In genomic region chr7:128033616-128034015, GRCm38 (mm10) we compare ENCODE assay signal across 1 mouse cellular context.
TF ChIP-seq lines count a peak whose summit lies in the region.

No protein-coding gene starts in this region.

TF ChIP-seq in MEL, 35 proteins besides CTCF, POLR2A, EP300 and RAD21 (continued from another document):
- TF ChIP-seq BHLHE40 (IDR thresholded peaks at IDR 0.05; ENCODE audit: borderline replicate concordance, low read depth, low read length) = no peak
- no peak for TF ChIP-seq MYB (IDR thresholded peaks at IDR 0.05; ENCODE audit: low read depth, low read length)
- peak; percentile 43; the same call in 1 of the 2 replicates for TF ChIP-seq ZNF384 (IDR thresholded peaks at IDR 0.05; ENCODE audit: low read depth, low read length)
- no peak for TF ChIP-seq MAX (IDR thresholded peaks at IDR 0.05; ENCODE audit: low read length)
- no peak for TF ChIP-seq HCFC1 (IDR thresholded peaks at IDR 0.05; ENCODE audit: low read depth, low read length)
- no peak for TF ChIP-seq POLR2AphosphoS5 (IDR thresholded peaks at IDR 0.05; ENCODE audit: borderline replicate concordance, low read depth, low read length)
